Mouse (Mus musculus) myocyte (in vitro differentiated cells): ENCODE results near the gene Lrrc8c.

Source experiments
- MAX ChIP-seq: IDR thresholded peaks from one replicate; pipeline ENCODE4 v1.6.1; 2011; ENCODE audit warnings: low read depth, mild to moderate bottlenecking, control low read depth
- MYOG ChIP-seq, 3 experiments: IDR thresholded peaks; one replicate each; pipeline ENCODE4 v1.6.1; 2011; ENCODE audit warnings: control low read depth in 2 of 3, low read depth in 2 of 3, mild to moderate bottlenecking in 2 of 3; ENCODE audit not compliant: insufficient read length in 2 of 3, control insufficient read depth in 1 of 3, insufficient read depth in 1 of 3
- POLR2A ChIP-seq: IDR thresholded peaks from one replicate; pipeline ENCODE4 v1.6.1; 2011; ENCODE audit warnings: low read depth, mild to moderate bottlenecking, control low read depth, moderate library complexity; ENCODE audit not compliant: insufficient read length
- POLR2AphosphoS2 ChIP-seq: IDR thresholded peaks from one replicate; pipeline ENCODE4 v1.6.1; 2011; ENCODE audit warnings: low read depth, control low read depth; ENCODE audit not compliant: insufficient read length
- TCF12 ChIP-seq: IDR thresholded peaks from one replicate; pipeline ENCODE4 v1.6.1; 2011; ENCODE audit warnings: mild to moderate bottlenecking, control low read depth; ENCODE audit not compliant: poor library complexity, insufficient read depth, severe bottlenecking

DNA sequence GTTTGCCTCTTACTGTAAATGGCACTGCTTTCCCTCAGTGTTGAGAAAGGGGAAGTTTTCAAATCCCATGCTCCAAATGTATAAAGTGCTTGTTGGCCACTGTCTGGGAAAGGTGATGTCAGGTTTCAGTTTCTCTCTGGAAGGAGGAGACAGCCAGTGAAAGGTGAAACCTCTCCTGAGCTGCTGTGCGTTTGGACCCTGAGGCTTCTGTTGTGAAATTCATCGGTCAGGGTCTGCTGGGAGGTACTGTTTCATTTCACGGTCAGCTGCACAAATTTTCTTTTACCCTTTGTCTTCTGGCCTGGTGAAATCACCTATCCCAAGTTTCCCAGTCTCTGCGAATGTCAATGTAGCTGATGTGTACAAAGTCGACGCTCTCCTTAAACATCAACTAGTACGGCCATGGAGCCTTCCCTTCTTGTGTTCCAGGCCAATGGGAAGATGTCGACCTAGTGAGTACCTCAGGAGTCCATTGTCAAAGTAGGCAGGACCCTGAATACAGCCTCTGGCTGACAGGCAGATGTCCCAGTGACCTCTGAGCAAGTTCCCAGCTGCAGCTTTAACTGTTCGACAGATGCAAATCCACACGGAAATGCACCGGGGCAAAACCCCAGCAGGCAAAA, 18.0 kb downstream of the Lrrc8c start:
- TF ChIP-seq POLR2A, result no peak
- no peak for TF ChIP-seq POLR2AphosphoS2
- no peak for TF ChIP-seq MYOG (IDR thresholded peaks at IDR 0.05; ENCODE audit: control insufficient read depth in 1 of 3, insufficient read depth in 1 of 3, insufficient read length in 2 of 3, low read depth in 2 of 3)
- TF ChIP-seq MAX, result no peak
- TF ChIP-seq TCF12, result no peak
